14 mouse cellular contexts compared by ENCODE assay signal in the genomic region with DNA sequence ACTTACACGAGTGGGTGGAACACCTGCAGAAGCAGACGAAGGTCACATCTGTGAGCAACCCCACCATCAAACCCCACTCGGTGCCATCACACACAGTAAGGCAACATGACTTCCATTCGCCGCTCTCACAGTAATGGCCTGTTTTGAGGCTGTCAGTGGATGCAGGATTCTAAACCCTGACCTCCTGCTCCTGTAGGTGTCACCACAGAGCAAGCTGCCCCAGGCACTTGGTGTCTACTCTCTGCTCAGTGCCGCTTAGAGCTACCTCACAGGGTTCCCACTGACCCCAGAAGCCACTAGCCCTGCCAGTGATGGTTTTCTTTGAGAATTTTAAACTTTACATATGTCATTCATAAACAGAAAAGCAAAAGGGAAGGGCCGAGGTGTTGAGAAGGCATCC. TPM values are rescaled to one million over a fixed set of nuclear protein-coding genes. Genes with fewer than 3 reads are reported as not detected.
DNase-seq lines count a peak whose midpoint lies in the region; TF ChIP-seq lines count a peak whose summit lies in the region.
"Had no signal": no experiment of that assay in that cellular context is flagged by ENCODE, and none has a peak within 500 bp of the region (broad histone marks: within the 10 kb centered on the region; RNA-seq: fewer than 3 reads in every experiment).

No protein-coding gene starts in this region.

- no peak overlapping the region for H3K27ac ChIP-seq in cerebellum, adult 2 months (ENCODE audit: insufficient read depth, low read length)
- H3K27ac ChIP-seq in kidney, adult 2 months (ENCODE audit: insufficient read depth, low read depth, low read length), result no peak overlapping the region
- H3K27ac ChIP-seq: forebrain, embryonic 10.5 days; kidney, embryonic 15.5 days had no signal

- no peaks in the 10 kb centered on the region; the same call in none of the 2 replicates for H3K36me3 ChIP-seq in kidney, adult 2 months (ENCODE audit: control insufficient read depth, insufficient read depth, low read length)

- peak in 1 of 2 experiments; percentile 54 for DNase-seq in cerebellum, adult 2 months
- DNase-seq in cerebellum, postnatal 4 days (ENCODE audit: low spot score in 2 of 2), result no peak
- no peak for DNase-seq in kidney, adult 2 months
- DNase-seq in kidney, adult 8-10 months, result no peak
- DNase-seq in lung, postnatal 14 days, result peak; percentile 17
- no peak for DNase-seq in lung, postnatal 36 days
- DNase-seq in retina, embryonic 14.5 days (ENCODE audit: low spot score), result peak; percentile 23
- DNase-seq in frontal cortex, postnatal 10 days (ENCODE audit: low spot score in 2 of 2), result no peak
- DNase-seq: adrenal gland, adult 8-10 months; cerebellum, adult 9-10 months had no signal

- no peaks in the 10 kb centered on the region for H3K27me3 ChIP-seq in cerebellum, adult 2 months (ENCODE audit: control insufficient read depth, insufficient read depth, low read length)
- H3K27me3 ChIP-seq in kidney, adult 2 months (replicated peaks; ENCODE audit: control insufficient read depth, insufficient read depth, low read length), result no peaks in the 10 kb centered on the region
- H3K27me3 ChIP-seq: kidney, embryonic 15.5 days had no signal

- WGBS in cerebellum, adult 2 months, result 64% methylated on average over 7 of the region's 7 CpGs
- 79% methylated on average over 7 of the region's 7 CpGs for WGBS in kidney, adult 2 months

- H3K4me3 ChIP-seq in cerebellum, adult 2 months (replicated peaks; ENCODE audit: insufficient read depth, low read depth, low read length), result no peak overlapping the region
- no peak overlapping the region for H3K4me3 ChIP-seq in kidney, adult 2 months (ENCODE audit: insufficient read depth, low read depth, low read length)
- H3K4me3 ChIP-seq: forebrain, embryonic 10.5 days; kidney, embryonic 15.5 days had no signal

- TF ChIP-seq CTCF in cerebellum, adult 2 months (IDR thresholded peaks at IDR 0.05; ENCODE audit: borderline replicate concordance, insufficient read depth, low read depth, low read length), result peak; percentile 32; the same call in 1 of the 2 replicates
- TF ChIP-seq CTCF in kidney, adult 2 months (conservative IDR thresholded peaks at IDR 0.05; ENCODE audit: insufficient read depth, insufficient read length, low read depth, low read length), result peak; percentile 42

- H3K4me1 ChIP-seq in cerebellum, adult 2 months (ENCODE audit: control insufficient read depth, insufficient read depth, low read length), result peaks cover 23% of the 10 kb centered on the region
- H3K4me1 ChIP-seq in kidney, adult 2 months (ENCODE audit: control insufficient read depth, insufficient read depth, low read length), result no peaks in the 10 kb centered on the region
- H3K4me1 ChIP-seq: forebrain, embryonic 10.5 days had no signal

- no peak for TF ChIP-seq POLR2A in cerebellum, adult 2 months (IDR thresholded peaks at IDR 0.05; ENCODE audit: borderline replicate concordance, insufficient read depth, low read length)
- no peak for TF ChIP-seq POLR2A in kidney, adult 2 months (IDR thresholded peaks at IDR 0.05; ENCODE audit: low read depth, low read length)

RNA-seq across cellular contexts. Expression of gene Tex29, which starts 25.1 kb away (rescaled TPM):
- polyA plus RNA-seq in cerebellum, adult 2 months (2012; rRNA removed), result not detected in 2 replicates
- 0.15 TPM in 1 of 2 replicates, not detected in the other for polyA plus RNA-seq in kidney, adult 2 months (2012; rRNA removed)
- polyA plus RNA-seq: forebrain, embryonic 10.5 days; kidney, embryonic 15.5 days; liver, embryonic 16.5 days; small intestine, adult 2 months had no signal

Comparison
In these comparisons a context has a peak if more than half of its experiments do, and no peak if none do; other contexts are left out.
1. DNase-seq: peak in lung, postnatal 14 days (single experiment) and retina, embryonic 14.5 days (single experiment); none in cerebellum, postnatal 4 days (0 of 2), kidney, adult 2 months (single experiment), kidney, adult 8-10 months (0 of 2), lung, postnatal 36 days (single experiment) and frontal cortex, postnatal 10 days (0 of 2).